Mouse (Mus musculus) lung, postnatal 25 days (tissue): Measurements from ENCODE around the gene Capns2.
"Not testable (repeated sequence)": the region's sequence is repeated elsewhere in the genome, so short reads cannot be mapped to it uniquely, and the experiment has no call there.

Source experiments
- DNase-seq: peaks from one replicate; pipeline ENCODE4 v3.0.0; 2022; ENCODE audit warnings: low spot score

Capns2 gene

GRCm38 (mm10) chr8:92901107-92901506, at the start of gene Capns2:
TSS of gene Capns2 (plus strand) at chr8:92901407.
- DNase-seq, result no peak

DNA sequence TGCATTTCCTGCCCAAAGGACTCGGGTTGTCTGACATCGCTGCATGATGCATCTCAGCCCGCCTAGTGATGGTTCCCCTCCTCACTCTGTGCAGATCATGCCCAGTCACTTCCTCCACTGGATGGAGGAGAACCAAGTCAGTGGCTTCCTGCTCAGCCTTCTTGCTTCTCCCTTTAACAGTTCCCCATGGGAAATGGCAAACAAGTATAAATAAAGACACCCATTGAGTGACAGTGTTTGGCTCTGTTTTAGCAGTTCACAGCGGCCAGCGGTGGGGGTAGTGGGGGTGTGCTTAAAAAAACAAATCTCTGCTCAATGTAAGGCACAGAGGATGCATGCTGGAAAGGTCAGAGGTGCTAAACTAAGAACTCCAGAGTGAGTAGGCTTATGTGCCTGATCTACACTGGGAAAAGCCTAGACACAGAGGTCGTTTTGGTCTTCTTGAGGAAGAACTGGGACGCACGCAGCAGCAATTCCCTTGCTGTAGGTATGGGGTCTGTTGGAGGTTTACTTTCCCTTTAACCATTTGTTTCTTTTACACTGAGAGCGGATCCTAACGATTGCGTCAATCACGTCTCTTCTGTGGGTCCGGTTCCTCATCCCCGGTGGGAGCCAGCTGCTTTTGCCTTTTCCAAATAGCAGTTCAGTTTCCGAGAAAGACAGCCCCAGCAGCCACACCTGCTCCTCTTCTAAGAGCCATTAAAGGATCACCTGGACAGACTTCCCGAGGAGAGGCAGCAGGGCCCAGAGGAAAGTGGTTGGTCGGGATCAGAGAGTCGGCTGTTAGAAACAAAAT, 47.8 kb upstream of the Capns2 start:
- peak; percentile 10 for DNase-seq

- no peak for DNase-seq
Observed at GRCm38 (mm10) chr8:92854673-92855072, 46.5 kb upstream of the Capns2 start.

DNA sequence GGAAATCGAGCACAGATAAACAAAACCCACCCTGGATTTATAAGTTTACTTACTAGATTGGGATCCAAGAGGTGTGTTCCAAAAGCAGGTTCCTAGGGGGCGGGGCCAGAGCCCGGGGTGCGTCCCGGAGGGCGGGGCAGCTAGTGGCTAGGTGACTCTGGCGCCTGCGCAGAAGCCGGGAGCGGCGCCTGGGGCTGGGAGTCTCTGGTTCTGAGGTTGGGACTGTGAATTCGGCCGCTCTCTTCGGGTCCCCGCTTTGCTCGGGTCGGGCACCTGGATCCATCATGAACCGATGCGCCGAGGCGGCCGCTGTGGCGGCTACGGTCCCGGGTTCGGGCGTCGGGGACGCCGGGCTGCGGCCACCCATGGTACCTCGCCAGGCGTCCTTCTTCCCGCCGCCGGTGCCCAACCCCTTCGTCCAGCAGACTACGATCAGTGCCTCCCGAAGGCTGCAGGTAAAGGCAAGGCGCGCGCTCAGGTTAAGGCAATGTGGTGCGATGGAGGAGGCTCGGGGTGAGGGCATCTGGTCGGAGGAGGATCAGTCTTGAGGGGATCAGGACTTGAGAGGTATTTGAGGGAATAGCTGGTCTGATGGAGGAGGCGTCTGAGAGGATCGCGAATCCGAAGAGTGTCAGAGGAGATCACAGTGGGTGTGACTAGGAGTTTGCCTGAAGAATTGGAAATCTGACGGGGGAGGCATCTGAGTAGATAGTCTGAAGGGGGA, 45.9 kb upstream of the Capns2 start, which contains the start of gene Lpcat2:
TSS of gene Lpcat2 (plus strand) at position 169 of the 724 bp plus-strand sequence.
- peak; percentile 78 for DNase-seq

DNA sequence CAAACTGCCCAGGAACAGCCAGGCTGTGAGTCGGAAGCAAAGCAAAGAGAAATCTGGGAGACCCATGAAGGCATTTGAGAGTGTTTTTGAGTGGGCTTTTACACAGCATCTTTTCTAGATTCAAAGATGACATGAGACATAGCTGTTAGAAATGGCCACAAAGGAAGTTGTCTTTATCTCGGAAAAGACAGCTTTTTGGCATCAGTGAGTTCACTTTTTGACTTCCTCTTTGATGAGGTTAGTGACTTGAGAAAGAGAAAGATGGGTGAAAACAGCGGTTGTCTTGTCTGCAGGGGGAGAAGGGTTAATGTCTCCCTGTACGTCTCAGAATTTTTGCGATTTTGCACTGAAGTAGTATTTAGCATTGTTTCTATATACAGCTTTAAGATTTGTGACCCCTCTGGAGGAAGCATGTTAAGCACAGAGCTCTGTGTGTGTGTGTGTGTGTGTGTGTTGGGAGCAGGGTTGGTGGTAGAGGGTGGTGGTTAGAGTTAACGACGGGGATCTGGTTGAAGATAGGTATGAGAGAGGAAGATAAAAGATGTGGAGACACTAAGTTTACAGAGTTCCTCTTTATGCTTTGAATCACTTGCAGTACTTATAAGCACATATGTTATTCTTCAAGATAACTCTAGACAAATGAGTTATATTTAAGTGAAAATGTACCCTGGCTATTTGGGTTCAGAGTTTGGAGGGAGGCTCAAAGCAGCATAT, 44.8 kb upstream of the Capns2 start:
- no peak for DNase-seq

DNA sequence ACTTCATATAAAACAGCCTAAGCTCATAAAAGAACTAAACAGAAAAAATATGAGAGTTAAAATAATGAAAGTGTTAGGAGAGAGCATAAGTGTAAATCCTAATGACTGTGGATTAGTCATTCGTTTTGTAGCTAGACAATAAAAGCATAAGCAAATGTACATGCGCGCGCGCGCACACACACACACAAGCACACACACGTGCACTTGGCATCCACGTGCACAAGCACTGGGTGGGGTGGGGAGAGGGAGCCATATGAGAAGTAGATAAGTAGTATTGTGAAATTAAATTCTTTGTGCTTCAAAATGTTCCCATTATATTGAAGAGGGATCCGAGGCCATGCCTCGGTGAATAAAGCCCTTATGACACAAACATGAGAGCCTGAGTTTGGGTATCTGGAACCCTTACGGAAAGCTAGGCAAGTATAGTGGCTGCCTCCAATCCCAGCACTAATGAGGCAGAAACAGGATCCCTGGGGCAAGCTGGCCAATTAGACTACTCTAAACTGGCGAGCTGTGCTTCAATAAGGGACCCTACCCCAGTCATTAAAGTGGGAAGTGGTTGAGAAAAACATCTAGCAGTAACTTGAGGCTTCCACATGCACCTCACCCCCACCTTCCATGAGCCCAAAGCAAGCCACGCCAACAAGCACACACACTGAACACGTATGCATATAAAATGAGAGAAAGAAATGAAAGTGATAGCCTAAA, 42.6 kb upstream of the Capns2 start:
- DNase-seq, result no peak

DNA sequence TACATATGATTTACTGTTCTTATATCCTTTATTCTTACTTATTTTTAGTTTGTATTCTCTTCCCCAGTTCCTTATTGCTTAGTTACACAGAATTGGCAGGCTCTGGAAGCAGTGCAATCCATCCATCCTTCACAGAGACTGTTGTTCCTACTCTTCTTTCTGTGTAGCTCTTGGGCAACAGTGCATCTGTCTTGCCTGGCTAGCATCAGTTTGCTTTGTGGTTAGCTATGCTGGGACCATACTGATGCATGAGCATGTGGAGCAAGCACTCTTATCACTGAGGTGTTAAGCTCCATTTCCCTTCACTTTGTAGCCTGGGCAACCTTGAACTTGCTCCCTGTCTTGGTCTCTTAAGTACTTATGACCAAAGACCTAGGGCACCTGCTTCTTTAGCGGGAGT, 39.2 kb upstream of the Capns2 start:
- DNase-seq, result no peak

- no peak for DNase-seq
Observed at GRCm38 (mm10) chr8:92870281-92870680, 30.9 kb upstream of the Capns2 start.

GRCm38 (mm10) chr8:92872063-92872759, 29.0 kb upstream of the Capns2 start:
- no peak for DNase-seq

- no peak for DNase-seq
Observed at GRCm38 (mm10) chr8:92875795-92876194, 25.4 kb upstream of the Capns2 start.

DNA sequence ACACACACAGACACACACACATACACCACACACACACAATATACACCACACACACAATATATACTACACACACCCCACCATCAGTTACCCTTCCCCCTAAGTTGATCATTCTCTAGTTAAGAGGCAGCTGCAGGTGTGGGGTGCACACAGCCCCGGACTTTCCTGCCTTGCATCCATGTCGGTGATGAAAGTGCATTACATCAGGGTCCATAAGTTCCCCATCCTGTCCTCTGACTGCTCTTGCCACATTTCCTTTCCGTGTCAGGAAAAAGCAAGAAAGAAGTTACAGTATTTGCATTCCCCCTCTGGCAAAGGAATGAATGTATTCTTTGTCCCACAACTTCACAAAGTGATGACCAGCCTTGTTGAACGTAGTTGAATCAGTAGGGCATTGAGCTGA, 20.0 kb upstream of the Capns2 start:
- DNase-seq, result no peak

- peak; percentile 8 for DNase-seq
Observed at GRCm38 (mm10) chr8:92883771-92884170, 17.4 kb upstream of the Capns2 start.

GRCm38 (mm10) chr8:92892216-92892615, 9.0 kb upstream of the Capns2 start:
- DNase-seq, result not testable (repeated sequence)

DNA sequence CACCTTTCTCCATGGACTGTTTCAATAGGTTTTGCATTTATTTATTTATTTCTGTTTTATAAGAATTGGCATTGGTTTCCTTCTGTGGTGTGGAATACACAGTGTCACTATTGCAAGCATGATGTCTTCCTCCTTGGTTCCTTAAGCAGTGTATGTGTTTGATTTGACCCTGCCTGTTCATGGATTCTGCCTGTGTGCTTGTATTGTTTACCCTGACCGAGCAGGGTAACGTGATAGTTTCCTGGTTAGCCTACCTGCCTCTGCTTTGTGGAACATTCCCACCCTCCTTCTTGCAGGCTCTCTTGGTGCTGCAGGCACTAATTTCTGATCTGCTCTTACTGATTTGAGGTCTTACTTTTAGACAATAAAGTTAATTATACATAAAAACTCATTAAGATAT, 7.3 kb upstream of the Capns2 start:
- DNase-seq, result no peak

- DNase-seq, result no peak
Observed at GRCm38 (mm10) chr8:92895053-92895452, 6.2 kb upstream of the Capns2 start.

DNA sequence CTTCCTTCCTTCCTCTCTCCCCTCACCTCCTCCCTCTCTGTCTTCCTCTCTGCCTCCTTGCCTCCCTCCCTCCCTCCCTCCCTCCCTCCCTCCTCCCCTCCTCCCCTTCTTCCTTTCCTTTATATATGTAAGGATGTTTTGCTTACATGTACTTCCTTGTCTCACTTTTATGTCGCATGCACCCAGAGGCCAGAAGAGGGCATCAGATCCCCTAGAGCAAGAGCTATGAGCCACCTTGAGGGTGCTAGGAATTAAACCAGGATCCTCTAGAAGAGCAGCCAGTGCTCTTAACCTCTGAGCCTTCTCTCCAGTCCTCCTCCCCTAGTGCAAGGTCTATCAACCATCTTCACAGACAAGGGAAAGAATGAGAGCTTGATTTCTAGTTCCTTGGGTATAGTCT, 5.2 kb upstream of the Capns2 start:
- no peak for DNase-seq

- DNase-seq, result no peak
Observed at GRCm38 (mm10) chr8:92896611-92897010, 4.6 kb upstream of the Capns2 start.

DNA sequence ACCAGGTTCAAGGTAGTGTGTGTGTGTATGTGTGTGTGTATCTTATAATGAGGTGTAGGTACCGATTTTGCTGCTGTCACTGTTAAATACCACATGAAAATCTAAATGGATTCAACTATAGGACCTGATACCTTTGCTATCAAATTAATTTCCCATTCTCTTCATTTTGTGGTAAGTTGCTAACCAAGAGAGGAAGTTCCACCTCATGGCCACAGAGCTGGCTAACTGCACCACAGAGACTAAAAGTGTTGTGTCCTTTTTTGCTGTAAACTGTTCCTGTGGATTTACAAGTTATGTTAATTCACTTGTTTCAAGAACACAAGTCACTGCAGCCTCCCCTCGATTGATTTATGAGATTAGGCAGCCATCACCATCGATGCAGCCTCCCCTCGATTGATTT, 3.4 kb upstream of the Capns2 start:
- DNase-seq, result no peak

GRCm38 (mm10) chr8:92899590-92899989, 1.6 kb upstream of the Capns2 start:
- no peak for DNase-seq

DNA sequence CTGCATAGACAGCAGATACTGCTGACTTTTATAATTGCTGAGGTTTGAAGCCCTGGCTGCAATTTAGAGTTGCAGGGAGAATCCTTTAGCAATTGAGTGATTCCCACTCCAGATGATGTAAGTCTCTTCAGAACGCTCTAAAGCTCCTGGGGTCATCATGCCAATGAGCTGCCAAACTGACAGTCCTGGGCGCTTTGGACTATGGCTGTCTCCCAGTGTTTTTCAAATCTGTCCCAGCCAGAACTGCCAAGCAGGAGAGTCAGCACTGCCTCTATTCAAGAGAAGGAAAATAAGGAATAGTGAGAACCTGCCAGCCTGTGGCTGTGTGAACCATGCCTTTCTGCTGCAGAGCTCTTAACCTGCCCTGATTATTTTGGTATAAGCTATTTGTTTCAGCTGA, 1.8 kb downstream of the Capns2 start:
- no peak for DNase-seq

DNA sequence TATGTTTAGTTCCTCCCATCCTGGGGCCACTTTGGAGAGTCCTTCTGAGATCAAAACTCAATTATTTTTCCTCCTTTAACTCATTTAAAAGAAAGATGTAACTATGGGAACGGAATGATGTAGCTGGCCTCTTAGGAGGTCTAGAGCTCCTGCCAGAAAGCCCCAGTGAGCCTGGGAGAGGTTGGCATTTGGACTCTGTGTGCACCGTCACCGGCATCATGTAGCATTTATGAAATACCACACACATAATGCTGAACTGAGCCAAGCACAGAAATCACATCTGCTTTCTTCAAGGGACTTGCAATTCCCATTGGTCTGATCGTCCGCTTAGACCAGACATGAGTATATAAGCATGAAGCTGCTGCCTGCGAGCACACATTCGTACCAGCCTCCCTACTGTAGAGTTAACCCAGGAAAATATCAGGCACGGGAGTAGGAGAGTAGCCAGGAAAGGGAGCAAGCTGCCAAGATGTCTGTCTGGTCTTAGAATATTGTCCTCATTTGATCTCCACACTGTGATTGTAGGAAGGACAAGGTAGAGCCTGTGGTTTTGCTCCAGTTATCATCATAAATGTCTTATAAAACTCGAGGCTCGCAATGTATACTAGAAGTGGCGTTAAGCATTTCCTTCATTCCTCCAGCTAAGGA, 2.4 kb downstream of the Capns2 start:
- DNase-seq, result no peak
